Mouse (Mus musculus) lung, embryonic 14.5 days (tissue): ENCODE measurements at regions not wholly inside any gene's neighbourhood (a gene's known extent, or its start where the extent isn't known, plus 50 kb on each side); places are given as distances from the start of the nearest gene placed in this dataset.
A peak's percentile ranks its signal among the peaks of the same experiment; 100 is the strongest.

Source experiments
- ATAC-seq: fragments of 200-750 bp; cut with Nextera tagmentation; 2 replicates; pipeline ENCODE4 v1.8.0; 2017; ENCODE audit warnings: mild to moderate bottlenecking, moderate TSS enrichment, moderate library complexity; ENCODE audit not compliant: insufficient read depth
- DNase-seq: peaks from one replicate; pipeline ENCODE4 v3.0.0-alpha.2; 2015
- H3K27ac ChIP-seq: fragments of 300-500 bp; sonication (generic); 2 replicates; pipeline ENCODE4 v1.5.1; 2014; ENCODE audit warnings: low read depth, mild to moderate bottlenecking, moderate library complexity
- H3K27me3 ChIP-seq: fragments of 300-500 bp; sonication (generic); 2 replicates; pipeline ENCODE4 v1.6.1; 2014; ENCODE audit warnings: low read length, control low read depth; ENCODE audit not compliant: insufficient read depth
- H3K36me3 ChIP-seq: fragments of 300-500 bp; sonication (generic); 2 replicates; pipeline ENCODE4 v1.6.1; 2014; ENCODE audit warnings: control low read depth; ENCODE audit not compliant: insufficient read depth
- H3K4me1 ChIP-seq: fragments of 300-500 bp; sonication (generic); 2 replicates; pipeline ENCODE4 v1.6.1; 2014; ENCODE audit warnings: antibody characterized with exemption, control low read depth; ENCODE audit not compliant: insufficient read depth
- H3K4me2 ChIP-seq: fragments of 300-500 bp; sonication (generic); 2 replicates; pipeline ENCODE4 v1.6.1; 2014; ENCODE audit warnings: mild to moderate bottlenecking
- H3K4me3 ChIP-seq: fragments of 300-500 bp; sonication (generic); 2 replicates; pipeline ENCODE4 v1.5.1; 2014; ENCODE audit warnings: low read depth, low read length
- H3K9ac ChIP-seq: fragments of 300-500 bp; sonication (generic); 2 replicates; pipeline ENCODE4 v1.6.1; 2014
- H3K9me3 ChIP-seq: fragments of 300-500 bp; sonication (generic); 2 replicates; pipeline ENCODE4 v1.6.1; 2016; ENCODE audit warnings: low read depth, low read length, control low read depth
- CTCF ChIP-seq: IDR thresholded peaks from 2 replicates; pipeline ENCODE4 v1.5.1; 2016; ENCODE audit warnings: antibody characterized with exemption, low read depth
- WGBS: fragments of 180-500 bp; shearing (Covaris S2); extraction: QIAGEN DNeasy Blood & Tissue Kit; methylation state at CpG from one replicate; pipeline ENCODE4 v1.1.7; 2014; 5-methylcytosine and 5-hydroxymethylcytosine counted together

- Histone ChIP-seq H3K4me3 (no peak overlapping the region), H3K27ac (no peak overlapping the region), H3K4me2 (no peak overlapping the region), H3K27me3 (no peaks in the 10 kb centered on the region), H3K36me3 (no peaks in the 10 kb centered on the region), H3K9me3 (no peaks in the 10 kb centered on the region), H3K4me1 (no peaks in the 10 kb centered on the region), H3K9ac (no peak overlapping the region)
- ATAC-seq (no peak), DNase-seq (no peak)
- WGBS = 95% methylated on average over 10 of the region's 10 CpGs
- TF ChIP-seq CTCF = no peak
Observed at GRCm38 (mm10) chr14:105402556-105402955, 144.2 kb downstream of the Ndfip2 start.

GRCm38 (mm10) chr14:105397467-105397866 is 139.1 kb downstream of the Ndfip2 start:
- Histone ChIP-seq H3K4me2 (peak overlapping the region; percentile 41; the same call in 1 of the 2 replicates), H3K27ac (no peak overlapping the region), H3K9me3 (no peaks in the 10 kb centered on the region), H3K27me3 (no peaks in the 10 kb centered on the region), H3K4me3 (no peak overlapping the region), H3K9ac (no peak overlapping the region), H3K36me3 (no peaks in the 10 kb centered on the region), H3K4me1 (no peaks in the 10 kb centered on the region)
- WGBS = 13% methylated on average over 8 of the region's 8 CpGs
- TF ChIP-seq CTCF = peak; percentile 88
- DNase-seq = peak; percentile 96
- peak; percentile 52; the same call in 1 of the 2 replicates for ATAC-seq

- DNase-seq (peak; percentile 79), ATAC-seq (peak; percentile 73)
- Histone ChIP-seq H3K27ac (0 out of 2 replicates have a peak overlapping the region, but pooled peaks have one; percentile 27), H3K4me2 (peak overlapping the region; percentile 16; the same call in 1 of the 2 replicates), H3K9ac (no peak overlapping the region), H3K9me3 (no peaks in the 10 kb centered on the region), H3K27me3 (no peaks in the 10 kb centered on the region), H3K4me1 (0 out of 2 replicates have a peak, but pooled peaks cover 5% of the 10 kb centered on the region), H3K36me3 (no peaks in the 10 kb centered on the region), H3K4me3 (no peak overlapping the region)
- no peak for TF ChIP-seq CTCF
- WGBS = 44% methylated on average over 21 of the region's 21 CpGs
Observed at GRCm38 (mm10) chr14:105392079-105392813, 133.9 kb downstream of the Ndfip2 start.

GRCm38 (mm10) chr14:105391430-105391829 is 133.1 kb downstream of the Ndfip2 start:
- WGBS = 76% methylated on average over 11 of the region's 11 CpGs
- ATAC-seq = peak; percentile 61
- H3K27ac ChIP-seq = peak overlapping the region; percentile 75

GRCm38 (mm10) chr14:105385119-105385518 is 126.7 kb downstream of the Ndfip2 start:
- ATAC-seq (no peak), DNase-seq (no peak)
- Histone ChIP-seq H3K27ac (no peak overlapping the region), H3K4me3 (no peak overlapping the region), H3K9me3 (no peaks in the 10 kb centered on the region), H3K36me3 (no peaks in the 10 kb centered on the region), H3K27me3 (no peaks in the 10 kb centered on the region), H3K4me1 (peaks cover 5% of the 10 kb centered on the region; the same call in 1 of the 2 replicates), H3K4me2 (no peak overlapping the region), H3K9ac (no peak overlapping the region)
- TF ChIP-seq CTCF = no peak
- 78% methylated on average over 4 of the region's 4 CpGs for WGBS

More at GRCm38 (mm10) chr14:105391430-105391829, 133.1 kb downstream of the Ndfip2 start:
- Histone ChIP-seq H3K9me3 (no peaks in the 10 kb centered on the region), H3K9ac (no peak overlapping the region), H3K36me3 (no peaks in the 10 kb centered on the region), H3K4me1 (0 out of 2 replicates have a peak, but pooled peaks cover 5% of the 10 kb centered on the region), H3K4me3 (no peak overlapping the region), H3K27me3 (no peaks in the 10 kb centered on the region), H3K4me2 (peak overlapping the region; percentile 21)
- DNase-seq = peak; percentile 53
- no peak for TF ChIP-seq CTCF

GRCm38 (mm10) chr14:105383382-105383781 is 125.0 kb downstream of the Ndfip2 start:
- no peak for DNase-seq
- 61% methylated on average over 5 of the region's 5 CpGs for WGBS
- Histone ChIP-seq H3K27me3 (no peaks in the 10 kb centered on the region), H3K36me3 (no peaks in the 10 kb centered on the region), H3K4me1 (peaks cover 8% of the 10 kb centered on the region; the same call in 1 of the 2 replicates), H3K27ac (no peak overlapping the region), H3K4me2 (no peak overlapping the region), H3K9ac (no peak overlapping the region), H3K9me3 (no peaks in the 10 kb centered on the region), H3K4me3 (no peak overlapping the region)
- no peak for ATAC-seq
- no peak for TF ChIP-seq CTCF

GRCm38 (mm10) chr14:105380101-105380500 is 121.7 kb downstream of the Ndfip2 start:
- no peak for DNase-seq
- no peaks in the 10 kb centered on the region for H3K36me3 ChIP-seq
- WGBS = 53% methylated on average over 4 of the region's 4 CpGs
- no peaks in the 10 kb centered on the region for H3K9me3 ChIP-seq
- no peaks in the 10 kb centered on the region for H3K27me3 ChIP-seq
- no peak for ATAC-seq
- no peak overlapping the region for H3K4me2 ChIP-seq
- TF ChIP-seq CTCF = no peak
- H3K9ac ChIP-seq = no peak overlapping the region
- no peak overlapping the region for H3K27ac ChIP-seq
- peaks cover 22% of the 10 kb centered on the region for H3K4me1 ChIP-seq
- no peak overlapping the region for H3K4me3 ChIP-seq
